Mouse (Mus musculus): ENCODE results near the gene Zbtb39.
A peak's percentile ranks its signal among the peaks of the same experiment; 100 is the strongest.

Gene Zbtb39

DNA sequence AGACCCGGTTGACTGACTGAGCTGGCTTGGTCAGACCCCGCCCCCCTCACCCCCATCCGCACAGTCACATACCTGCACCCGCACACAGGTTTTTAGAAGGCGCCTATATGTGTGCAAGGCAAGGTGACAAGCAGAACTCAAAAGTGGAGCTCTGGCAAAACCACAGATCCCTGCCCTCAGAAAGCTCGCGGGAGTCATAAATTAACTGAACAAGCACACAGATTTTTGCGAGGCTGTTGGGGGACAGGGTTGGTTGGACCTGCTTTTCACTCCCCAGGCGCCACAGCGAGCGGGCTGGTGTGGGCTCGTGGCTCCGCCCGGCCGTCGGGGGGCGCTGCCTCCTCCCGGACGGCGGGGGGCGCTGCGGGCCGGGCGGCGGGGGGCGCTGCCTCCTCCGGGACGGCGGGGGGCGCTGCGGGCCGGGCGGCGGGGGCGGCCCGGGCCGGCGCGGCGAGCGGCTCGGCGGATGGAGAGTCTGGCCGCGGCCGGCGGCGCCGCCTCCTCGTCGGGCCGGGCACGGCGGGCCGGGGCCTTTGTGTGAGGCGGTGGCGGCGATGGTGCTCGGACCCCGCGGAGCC, at the start of gene Zbtb39:
Zbtb39 (plus strand) TSS at position 456 of the 578 bp plus-strand sequence.
- DNase-seq: peak; percentile 91

DNA sequence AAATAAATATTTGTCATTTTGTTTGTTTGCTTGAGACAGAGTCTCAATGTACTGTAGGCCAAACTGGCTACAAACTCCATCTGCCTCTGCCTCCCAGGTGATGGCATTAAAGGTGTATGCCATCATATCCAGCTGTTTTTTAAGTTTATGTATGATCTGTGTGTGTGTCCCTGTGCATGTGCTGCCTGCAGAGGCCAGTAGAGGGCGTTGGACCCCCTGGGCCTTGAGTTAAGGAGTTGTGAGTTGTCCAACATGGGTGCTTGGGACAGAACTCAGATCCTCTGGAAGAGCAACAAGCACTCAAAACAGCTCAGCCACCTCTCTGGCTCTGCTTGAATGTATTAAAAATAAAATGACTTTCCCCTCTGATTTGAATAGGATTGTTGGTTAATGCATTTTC, 48.3 kb upstream of the Zbtb39 start:
- no peak for DNase-seq

DNA sequence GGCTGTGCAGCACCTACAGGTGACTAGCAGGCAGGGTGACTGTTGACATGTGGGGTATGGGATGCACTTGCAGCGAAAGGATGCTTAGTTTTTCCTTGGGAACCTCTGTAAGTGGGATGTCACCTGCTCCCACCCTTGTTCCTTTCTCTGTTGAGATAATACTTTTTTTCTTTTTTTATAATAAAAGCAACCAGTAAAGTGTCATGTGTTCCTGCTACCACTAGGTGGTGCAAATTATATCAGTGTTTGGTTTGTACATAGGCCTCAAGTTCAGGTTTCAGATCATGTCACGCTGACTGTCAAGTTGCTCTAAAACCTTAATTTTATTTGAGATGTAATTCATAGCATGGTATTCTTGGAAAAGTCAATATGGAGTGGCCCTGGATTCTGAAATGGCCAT, 44.7 kb upstream of the Zbtb39 start:
- DNase-seq: no peak

DNA sequence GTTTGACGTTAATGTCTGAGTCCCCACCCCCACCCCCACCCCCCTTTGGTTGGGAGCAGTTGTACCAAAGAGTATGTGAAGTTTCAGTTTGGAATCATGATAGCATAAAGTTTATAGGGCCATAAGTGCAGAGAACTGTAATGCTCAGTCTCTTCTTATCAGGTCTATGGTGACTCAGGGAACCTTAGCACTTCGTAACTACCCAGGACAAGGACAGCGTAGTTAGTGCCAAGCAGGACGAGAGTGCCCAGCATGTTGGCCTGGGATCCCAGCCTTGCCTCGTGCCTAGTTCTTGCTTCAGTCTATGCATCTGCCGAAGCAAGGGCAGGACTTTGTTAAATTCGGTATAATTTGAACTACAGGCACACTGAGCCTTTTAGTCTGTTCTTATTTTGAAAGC, 43.6 kb upstream of the Zbtb39 start:
- DNase-seq: no peak

DNA sequence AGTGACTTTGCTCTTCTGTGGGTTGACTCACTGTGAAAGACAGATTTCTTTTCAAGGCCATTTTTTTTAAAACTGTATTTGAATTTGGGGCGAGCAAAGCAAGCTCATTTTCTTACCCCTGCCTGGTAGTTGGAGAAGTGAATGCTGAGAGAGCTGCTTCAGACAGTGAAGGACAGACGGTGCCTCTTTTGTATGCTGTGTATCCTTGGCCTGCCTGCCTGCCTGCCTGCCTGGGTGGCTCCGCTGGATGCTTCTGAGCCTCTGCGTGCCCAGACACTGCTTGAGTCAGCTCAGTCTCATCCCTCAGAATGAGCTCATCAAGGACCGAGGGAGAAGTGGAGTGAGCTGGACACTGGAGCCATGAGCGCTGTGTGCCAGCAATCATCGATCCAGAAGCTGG, 40.4 kb upstream of the Zbtb39 start:
- no peak for DNase-seq

DNA sequence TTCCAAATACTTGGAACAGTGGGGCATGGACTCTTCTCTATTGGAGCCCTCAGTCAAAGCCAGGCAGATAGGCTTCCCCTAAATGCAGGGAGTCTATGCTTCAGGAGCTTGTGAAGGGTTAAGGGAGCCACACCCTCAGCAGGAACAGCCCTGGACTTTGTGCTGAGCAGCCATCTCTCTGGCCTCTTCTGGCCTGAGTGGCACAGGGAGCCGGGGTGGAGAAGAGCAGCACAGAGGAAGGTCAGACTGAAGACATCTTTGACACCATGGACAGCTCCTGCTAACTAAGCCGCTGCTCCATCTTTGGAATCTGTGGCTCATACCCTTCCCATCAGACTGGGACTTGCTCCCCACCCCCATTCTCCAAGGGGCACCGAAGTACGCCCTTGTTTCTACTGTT, 36.0 kb upstream of the Zbtb39 start:
- no peak for DNase-seq

DNA sequence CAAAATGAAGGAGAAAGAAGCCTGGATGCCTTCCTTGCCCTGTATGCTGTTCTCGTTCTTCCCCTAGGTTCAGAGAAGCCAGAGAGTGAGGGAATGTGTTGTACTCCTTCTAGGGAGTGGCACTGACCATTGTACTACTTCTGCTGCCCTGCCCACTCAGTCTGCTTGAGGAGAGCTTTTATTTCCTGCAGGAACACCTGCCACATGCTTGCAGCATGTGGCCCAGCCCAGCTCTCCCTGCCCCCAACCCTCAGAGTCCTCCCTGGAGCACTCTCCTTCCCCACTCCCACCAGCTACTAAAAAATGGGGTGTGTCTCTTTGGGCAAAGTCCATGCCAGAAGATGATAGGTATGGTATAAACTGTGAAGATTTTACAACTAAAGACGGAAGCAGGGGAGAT, 35.0 kb upstream of the Zbtb39 start:
- no peak for DNase-seq

DNA sequence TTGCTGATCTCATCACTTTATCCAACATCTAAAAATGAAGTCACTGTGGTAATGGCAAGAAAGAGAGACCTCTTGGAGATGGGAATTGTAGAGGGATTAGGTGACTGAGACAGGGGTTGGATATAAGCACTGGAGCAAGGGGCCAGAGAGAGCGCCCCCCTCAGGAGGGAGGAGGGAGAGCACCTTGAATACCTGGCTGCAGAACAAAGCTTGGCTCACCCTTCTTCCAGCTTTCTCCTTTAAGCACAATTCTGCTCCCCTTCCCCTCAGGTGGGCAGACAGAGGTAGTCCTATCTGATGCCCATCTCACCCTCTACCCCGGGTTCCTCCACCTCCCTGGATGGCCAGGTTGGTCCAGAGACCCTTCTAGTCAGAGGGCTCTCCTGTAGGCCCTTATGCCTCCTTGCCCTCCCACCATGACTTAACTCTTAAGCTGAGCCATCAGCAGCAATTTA, 34.5 kb upstream of the Zbtb39 start, which contains the start of gene Myo1a:
Myo1a (plus strand) TSS at position 405 of the 455 bp plus-strand sequence.
- no peak for DNase-seq

DNA sequence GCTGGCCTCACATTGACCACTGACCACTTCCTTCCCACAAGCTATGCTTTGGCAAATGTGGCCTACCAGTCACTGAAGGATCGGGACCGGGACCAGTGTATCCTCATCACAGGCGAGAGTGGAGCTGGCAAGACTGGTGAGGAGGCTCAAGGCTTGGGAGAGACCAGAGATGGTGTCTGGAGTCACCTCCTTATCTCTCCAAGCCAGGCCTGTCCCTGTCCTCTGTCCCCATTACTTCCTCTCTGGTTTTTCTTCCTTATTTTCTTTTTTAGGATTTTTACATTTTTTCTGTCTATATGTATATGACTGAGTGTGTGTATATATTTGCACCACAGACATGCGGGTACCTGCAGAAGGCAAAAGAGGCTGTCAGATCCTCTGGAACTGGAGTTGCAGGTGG, 33.6 kb upstream of the Zbtb39 start:
- DNase-seq: no peak

DNA sequence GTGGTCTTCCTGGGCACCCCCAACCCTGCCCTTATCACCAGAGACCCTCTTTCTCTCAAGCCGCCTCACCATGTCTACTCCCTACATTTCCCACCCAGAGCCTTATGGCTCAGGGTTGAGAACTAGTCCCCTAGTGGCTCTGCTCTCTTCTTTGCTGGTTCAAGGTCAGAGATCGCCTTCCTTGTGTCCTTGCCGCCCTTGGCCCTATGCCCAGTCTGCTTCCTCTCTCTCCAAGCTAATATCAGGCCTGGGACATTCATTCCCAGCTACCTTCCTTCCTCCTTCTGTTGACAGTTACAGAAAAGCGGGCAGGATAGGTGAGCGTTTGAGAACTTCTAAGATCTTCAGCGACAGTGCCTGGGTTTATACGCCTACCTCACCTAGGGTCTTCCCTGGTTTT, 31.6 kb upstream of the Zbtb39 start:
- DNase-seq: no peak

DNA sequence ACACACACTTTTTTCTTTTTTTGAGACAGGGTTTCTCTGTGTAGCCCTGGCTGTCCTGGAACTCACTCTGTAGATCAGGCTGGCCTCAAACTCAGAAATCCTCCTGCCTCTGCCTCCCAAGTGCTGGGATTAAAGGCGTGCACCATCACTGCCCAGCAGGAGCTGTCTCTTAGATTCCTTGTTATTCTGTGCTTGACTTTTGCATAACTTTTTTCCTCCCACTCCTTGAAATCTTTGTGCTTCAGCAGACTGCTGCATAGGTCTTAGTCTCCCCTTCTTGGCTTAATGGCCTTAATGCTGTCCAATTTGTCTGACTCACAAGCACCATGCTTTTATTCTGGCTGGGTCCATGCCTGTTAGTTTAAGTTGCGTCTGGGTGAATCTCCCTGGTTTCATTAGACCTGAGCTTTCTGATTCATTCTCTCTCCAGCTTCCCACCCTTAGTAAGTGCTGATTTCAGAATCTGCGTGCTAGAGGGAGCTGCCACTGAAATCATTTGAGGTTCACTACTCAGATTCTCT, 30.4 kb upstream of the Zbtb39 start:
- DNase-seq: no peak

DNA sequence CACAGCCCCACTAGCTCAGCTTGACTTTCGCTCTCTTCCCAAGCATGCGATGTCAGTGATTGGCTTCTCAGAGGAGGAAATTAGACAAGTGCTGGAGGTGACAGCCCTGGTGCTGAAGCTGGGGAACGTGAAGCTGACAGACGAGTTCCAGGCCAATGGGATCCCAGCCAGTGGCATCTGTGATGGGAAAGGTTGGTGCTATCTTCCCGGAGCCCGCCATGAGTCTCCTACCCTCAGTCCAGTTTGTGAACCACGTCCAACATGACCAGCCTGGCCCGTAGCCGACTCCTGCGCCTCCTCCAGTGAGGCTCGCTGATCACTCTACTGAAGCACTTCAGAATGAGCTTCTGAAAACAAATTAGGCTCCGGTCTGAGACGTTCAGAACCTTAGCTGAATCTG, 29.0 kb upstream of the Zbtb39 start:
- no peak for DNase-seq

DNA sequence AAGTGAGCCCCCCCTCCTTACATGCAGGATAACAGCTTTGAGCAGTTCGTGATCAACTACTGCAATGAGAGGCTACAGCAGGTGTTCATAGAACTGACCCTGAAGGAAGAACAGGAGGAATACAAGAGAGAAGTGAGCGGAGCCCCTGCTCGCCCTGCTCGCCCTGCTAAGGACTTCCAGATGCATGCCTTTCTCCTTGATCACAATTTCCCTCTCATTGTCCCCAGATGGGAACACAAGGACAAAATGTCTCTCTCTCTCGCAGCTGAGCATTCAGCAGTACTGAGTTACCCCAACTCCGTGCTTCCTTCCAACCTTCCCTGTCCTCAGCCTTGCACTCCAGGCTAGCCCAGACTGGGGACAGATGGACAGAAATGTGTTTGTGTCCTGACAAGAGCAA, 26.6 kb upstream of the Zbtb39 start:
- DNase-seq: no peak

DNA sequence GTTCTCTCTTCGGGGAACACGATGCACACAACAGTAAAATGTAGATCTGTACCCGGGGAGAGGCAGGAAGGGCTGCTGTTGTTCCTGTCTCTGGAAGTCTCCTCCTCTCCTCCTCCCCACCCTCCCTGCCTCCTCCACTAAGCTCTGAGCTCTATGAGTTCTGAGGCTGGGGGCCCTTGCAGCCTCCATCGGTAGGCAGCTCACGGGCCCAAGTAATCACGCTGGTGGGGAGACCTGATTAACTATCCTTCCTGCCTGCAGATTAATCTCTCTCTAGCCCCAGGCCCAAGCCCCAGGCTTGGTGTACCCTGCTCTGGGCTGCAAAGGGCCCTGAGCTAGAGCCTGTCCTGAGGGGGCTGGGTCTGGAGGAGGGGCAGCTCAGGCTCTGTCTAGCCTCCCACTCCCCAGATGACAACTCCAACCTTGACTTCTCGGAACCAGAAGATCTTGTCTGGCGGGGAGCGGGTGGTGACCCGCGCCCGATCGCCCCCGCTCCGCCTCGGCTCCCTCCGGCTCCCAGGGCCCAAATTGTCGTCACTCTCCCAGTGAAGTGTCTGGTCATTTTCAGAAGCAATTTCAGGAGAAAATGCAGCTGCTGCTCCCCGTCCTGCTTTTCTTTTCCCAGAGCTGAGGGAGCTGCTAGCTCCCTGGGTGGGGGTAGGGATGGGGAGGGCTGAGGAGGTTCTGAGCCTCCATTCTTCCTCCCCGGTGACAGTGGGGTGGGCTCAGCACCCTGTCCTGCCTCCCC, 17.5 kb upstream of the Zbtb39 start:
- DNase-seq: no peak

DNA sequence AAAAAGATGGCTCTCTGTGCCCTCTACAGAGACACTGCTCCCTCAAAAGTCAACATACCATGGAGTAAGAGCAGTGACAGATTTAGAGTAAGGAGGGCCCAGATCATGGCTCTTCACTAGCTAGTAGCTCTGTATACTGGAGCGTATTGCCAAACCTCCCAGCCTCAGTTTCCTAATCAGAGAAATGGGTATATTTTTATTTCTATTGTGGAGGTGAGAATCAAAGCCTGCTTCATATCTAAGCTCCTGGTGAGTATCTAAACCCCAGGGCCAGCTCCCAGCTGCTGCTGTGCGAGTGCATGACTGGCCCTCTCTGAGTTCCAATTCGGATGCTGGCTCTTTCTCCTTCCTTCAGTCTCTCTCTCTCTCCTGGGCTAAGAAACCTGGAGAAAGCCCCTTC, 15.2 kb upstream of the Zbtb39 start, which contains the start of gene Tac2:
Tac2 (plus strand) TSS at position 301 of the 400 bp plus-strand sequence.
- DNase-seq: no peak

DNA sequence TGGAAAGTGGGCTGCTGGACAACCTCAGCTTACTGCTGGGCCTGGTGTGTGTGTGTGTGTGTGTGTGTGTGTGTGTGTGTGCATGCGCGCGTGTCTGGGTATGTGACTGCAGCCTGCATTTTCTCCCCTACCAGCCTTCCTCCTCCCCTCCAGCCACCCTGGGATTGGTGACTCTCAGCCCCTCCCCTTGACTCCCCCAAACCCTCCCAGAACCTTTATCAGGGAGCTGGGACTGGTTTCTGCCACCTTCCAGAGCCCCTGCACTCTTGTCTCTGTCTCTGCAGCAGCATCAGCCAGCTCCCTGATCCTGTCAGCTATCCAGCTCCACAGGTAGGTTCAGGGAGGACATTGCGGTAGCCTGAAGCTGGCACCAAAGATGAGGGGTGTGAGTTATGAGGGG, 14.2 kb upstream of the Zbtb39 start:
- no peak for DNase-seq

DNA sequence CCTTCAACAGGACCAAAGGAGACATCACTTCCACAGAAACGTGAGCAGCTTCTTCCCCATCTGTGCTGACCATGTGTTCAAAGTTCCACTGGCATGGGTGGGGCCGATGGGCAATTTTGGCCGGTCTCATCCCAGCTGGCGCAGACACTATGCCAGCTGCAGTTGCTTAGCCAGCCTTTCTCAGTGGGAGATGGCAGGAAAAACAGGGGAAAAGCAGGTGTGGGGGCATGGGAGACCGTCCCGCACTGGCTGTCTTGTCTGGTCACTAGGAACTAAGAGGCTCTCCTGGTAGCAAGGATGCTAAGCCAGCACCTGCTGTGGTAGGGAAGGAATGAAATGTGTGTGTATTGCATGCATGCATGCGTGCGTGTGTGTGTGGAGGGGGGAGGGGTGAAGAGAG, 10.9 kb upstream of the Zbtb39 start:
- no peak for DNase-seq

DNA sequence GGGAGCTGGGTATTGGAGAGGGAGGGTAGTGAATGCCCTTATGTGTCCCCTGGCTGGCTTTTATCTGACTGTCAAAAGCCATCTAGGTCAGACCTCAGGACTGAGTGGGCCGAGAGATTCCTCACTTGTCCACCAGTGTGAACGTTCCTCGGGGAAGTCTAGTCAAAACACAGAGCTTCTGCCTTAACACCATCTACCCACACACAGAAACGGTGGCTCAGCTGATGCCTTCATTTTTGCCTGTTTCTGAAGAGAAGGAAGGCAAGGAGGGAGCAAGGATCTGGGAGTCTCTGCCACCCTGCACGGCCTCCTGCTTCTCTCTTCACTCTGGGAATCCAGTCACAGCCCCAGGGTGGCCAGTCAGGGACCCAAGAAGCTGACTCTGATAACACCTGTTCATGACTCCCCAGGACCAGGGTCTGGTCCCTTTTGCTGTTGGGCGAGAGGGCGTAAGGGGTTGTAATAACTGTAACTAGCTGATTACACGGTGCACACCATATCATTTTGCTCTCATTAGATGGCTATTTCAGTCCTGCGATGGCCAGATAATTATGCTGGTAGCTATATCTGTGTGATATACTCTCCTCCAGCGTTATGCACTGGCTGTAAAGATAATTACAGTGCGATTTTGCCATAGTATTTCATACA, 8.9 kb upstream of the Zbtb39 start:
- DNase-seq: no peak

DNA sequence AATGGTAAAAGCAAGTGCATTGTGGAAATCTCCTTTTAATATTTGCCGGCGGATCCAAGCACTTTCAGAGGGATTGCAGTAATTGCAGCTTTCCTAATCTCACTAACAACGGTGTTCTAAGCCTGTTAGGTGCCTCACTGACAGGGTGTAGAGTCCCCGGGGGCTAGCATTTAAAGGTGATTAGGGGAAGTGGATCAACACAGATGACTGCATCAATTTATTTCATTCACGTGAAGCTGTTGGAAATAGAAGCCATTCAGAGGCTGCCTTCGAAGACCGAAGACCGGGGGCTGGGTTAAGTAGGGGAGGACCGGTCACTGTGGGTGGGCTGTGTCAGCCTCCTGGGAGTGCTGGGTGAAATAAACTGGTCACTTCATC, 8.4 kb upstream of the Zbtb39 start:
- DNase-seq: no peak

DNA sequence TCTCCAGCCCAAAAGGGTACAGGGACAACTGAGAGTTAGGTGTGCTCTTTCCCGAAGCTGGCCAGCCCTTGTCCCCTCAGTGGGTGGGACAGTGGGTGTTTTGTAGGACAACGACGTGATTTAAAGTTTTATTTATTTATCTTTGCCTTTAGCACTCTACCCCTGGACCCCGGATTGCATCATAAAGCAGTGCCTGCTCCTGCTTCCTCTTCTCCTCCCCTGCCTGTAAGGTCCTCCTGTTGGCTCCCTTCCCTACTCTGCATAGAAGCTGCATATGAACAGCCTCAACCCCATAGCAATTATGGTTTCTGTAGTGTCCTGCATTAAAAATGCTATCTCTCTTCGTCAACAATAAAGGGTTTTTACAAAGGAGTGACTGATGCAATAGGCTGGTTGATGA, 7.9 kb upstream of the Zbtb39 start:
- no peak for DNase-seq

DNA sequence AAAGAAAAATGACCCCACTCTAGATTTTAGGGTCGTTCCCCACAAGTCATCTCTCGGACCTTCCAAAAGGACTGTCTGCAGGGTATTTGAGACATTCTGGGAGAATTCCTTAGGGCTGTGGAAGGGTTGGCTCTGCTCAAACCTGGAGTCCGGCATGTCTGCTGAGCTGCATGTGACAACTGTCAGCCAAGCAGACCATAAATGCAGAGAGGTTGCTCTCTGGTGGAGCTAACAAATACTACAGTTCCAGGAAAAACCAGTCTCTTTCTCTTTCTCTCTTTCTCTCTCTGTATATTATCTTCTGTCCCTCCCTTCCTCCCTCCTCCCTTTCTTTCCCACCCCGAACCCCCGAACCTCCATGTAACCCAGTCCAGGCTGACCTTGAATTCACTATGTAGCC, 4.9 kb upstream of the Zbtb39 start:
- no peak for DNase-seq

DNA sequence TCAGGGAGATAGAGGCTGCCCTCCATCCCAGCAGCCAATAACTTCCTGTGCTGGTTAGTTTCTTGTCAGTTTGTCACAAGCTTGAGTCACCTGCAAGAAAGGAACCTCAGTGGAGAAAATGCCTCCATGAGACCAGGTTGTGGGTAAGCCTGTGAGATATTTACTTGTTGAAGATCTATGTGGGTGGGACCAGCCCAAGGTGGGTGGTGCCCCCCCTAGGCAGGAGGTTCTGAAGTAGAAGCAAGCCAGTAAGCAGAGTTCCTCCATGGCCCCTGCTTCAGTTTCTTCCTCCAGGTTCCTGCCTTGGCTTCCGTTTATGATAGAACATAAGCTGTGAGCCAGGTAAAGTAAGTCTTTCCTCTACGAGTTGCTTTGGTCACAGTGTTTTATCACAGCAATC, 3.1 kb upstream of the Zbtb39 start:
- DNase-seq: no peak

DNA sequence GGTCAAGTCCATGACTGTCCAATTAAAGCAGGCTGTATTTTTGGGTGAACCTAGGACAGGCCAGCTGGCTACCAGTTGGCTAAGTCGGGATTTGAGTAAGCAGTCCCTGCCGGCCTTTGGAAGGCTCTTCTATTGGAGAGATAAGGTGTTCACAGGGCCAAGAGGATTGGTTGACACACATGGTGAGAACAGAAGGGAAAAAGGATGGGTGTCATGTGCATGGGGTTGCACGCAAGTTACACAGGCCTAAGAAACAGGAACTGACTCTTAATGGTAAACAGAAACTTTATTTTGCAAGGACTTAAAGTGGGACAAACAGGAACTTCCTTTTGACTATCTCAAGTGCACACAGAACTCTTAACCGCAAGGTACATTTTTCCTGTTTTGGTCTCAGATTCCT, 2.4 kb upstream of the Zbtb39 start:
- DNase-seq: no peak

DNA sequence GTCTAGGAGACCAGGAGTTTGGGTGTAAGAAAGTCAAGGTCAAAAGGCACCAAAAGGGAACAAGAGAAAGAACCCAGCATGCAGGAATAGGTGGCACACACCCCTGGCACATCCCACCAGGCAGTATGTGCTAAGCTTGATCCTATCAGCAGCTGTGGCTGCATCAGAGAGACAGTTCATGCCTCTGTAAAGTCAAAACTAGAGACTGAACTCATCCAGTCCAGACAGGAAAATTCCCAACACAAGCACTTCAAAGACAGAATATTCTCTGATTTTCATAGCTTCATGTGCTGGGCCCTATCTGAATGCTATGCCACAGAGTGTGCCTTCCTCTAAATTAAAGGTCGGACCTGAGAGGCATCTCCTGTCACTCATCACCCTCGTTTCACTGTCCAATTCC, 1.8 kb upstream of the Zbtb39 start:
- DNase-seq: no peak
